Mouse (Mus musculus): Measurements from ENCODE around the gene Rin2. TPM values are rescaled to one million over a fixed set of nuclear protein-coding genes. Genes with fewer than 3 reads are reported as not detected.

Rin2 gene
- polyA plus RNA-seq, 1 experiment from 2014 or later = 36.6 TPM

DNA sequence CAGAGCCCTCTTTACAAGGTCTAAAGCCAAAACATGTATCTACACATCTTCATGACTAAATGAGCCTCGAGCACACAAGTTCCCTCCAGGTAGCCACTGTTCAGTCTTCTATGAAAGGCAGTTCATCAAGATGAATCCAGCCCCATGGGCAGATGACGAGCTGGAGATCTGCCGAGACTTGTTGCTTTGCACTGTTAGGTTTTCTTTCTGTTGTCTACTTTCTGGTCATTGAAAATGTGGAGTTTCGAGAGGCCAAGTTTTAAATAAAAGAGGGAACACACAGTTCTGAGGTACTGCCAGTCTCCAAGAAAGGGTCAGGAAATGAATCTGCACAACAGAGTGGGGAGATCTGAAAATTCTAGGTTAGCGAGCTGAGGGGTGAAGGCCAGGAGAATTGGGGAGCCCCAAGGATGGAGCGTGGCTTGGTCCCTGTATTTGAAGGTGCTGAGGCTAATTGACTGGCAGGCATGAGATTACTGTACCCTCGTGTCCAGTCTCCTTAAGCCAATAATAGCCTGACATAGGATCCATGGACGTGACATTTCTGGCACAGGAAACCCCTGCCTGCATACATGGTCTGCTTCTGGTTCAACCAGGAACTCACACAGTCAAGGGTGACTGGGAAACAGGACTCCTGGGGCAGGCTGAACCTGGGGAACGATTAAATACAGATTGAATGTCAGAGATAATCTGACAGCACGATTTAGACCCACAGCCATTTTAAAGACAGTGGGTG, 174.3 kb downstream of the Rin2 start:
- Histone ChIP-seq H3K9me3 (replicated peaks) (no peaks in the 10 kb centered on the region), H3K27me3 (no peaks in the 10 kb centered on the region), H3K4me2 (replicated peaks) (no peak overlapping the region), H3K27ac (replicated peaks) (peak overlapping the region; percentile 48; the same call in 1 of the 2 replicates), H3K36me3 (no peaks in the 10 kb centered on the region), H3K4me3 (replicated peaks) (no peak overlapping the region), H3K4me1 (peaks cover 27% of the 10 kb centered on the region), H3K9ac (no peak overlapping the region)
- 56% methylated on average over 10 of the region's 10 CpGs for WGBS
- ATAC-seq (ENCODE audit: insufficient number of reproducible peaks, low FRiP score, low TSS enrichment, low read depth) = no peak

DNA sequence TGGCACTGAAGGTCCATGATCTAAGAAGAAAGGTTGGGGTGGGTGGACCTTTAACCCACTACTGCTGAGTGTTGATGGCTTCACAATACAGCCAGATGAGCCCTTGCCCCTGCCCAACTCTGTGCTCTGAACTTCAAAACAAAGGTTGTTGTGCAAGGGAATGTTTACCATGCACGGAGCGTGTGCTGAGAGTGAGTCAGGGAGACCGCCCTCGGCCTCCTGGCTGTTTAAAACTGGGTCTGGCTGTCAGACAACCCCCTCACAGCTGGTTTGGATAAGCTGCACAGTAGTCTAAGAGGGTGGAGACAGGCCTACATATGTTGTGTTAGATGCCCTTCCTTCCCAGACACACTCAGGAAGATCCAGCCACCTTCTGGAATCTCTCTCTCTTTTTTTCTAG, 175.8 kb downstream of the Rin2 start:
- ATAC-seq (ENCODE audit: insufficient number of reproducible peaks, low FRiP score, low TSS enrichment, low read depth) = peak; percentile 64; the same call in 1 of the 2 replicates
- Histone ChIP-seq H3K9me3 (replicated peaks) (no peaks in the 10 kb centered on the region), H3K27ac (replicated peaks) (peak overlapping the region; percentile 80), H3K4me1 (peaks cover 27% of the 10 kb centered on the region), H3K36me3 (no peaks in the 10 kb centered on the region), H3K4me3 (replicated peaks) (no peak overlapping the region), H3K4me2 (replicated peaks) (no peak overlapping the region), H3K9ac (no peak overlapping the region), H3K27me3 (no peaks in the 10 kb centered on the region)
- 22% methylated on average over 4 of the region's 4 CpGs for WGBS

DNA sequence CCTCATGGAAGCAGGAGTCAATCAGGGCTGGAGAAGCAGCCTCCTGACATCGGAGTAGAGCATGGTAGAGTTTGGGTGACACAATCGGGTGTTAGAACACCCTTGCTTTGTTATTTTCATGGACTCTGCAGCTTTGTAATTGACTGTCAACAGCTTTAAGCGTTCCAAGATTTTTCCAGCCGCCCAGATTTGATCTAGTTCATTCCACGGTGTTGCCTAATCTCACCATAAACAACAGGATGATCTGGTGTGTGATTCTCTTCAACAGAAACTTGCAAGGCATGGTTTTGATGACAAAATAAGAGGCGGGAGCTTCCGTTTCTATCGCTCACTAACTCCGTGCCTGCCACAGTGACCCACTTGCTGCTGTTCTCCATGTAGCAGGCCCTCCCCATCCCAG, 180.8 kb downstream of the Rin2 start:
- Histone ChIP-seq H3K9ac (no peak overlapping the region), H3K27ac (replicated peaks) (peak overlapping the region; percentile 55), H3K27me3 (no peaks in the 10 kb centered on the region), H3K4me3 (replicated peaks) (no peak overlapping the region), H3K4me2 (replicated peaks) (no peak overlapping the region), H3K36me3 (no peaks in the 10 kb centered on the region), H3K4me1 (peaks cover 37% of the 10 kb centered on the region), H3K9me3 (replicated peaks) (no peaks in the 10 kb centered on the region)
- no peak for ATAC-seq (ENCODE audit: insufficient number of reproducible peaks, low FRiP score, low TSS enrichment, low read depth)
- 63% methylated on average over 9 of the region's 9 CpGs for WGBS

DNA sequence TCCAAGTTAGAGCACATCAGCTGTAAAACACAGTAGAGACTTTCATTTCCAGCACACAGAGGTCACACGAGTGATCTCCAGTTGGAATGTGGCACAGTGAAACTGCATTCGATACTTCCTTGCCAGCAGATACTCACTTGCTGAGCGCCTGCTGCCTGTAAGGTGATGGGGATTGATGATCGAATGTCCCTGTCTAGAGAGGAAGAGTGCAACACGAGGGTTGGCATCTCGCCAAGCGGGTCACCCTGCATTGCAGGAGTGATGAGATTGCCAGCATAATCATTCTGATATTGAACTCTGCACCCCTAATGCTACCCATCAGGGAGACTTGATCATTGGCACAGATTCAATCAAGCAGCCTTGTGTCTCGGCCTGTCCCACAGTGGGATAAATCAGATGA, 182.8 kb downstream of the Rin2 start:
- H3K9ac ChIP-seq = no peak overlapping the region
- H3K4me3 ChIP-seq (replicated peaks) = no peak overlapping the region
- H3K4me1 ChIP-seq = peaks cover 41% of the 10 kb centered on the region
- no peaks in the 10 kb centered on the region for H3K36me3 ChIP-seq
- H3K9me3 ChIP-seq (replicated peaks) = no peaks in the 10 kb centered on the region
- WGBS = 66% methylated on average over 8 of the region's 8 CpGs
- no peak overlapping the region for H3K4me2 ChIP-seq (replicated peaks)
- ATAC-seq (ENCODE audit: insufficient number of reproducible peaks, low FRiP score, low TSS enrichment, low read depth) = no peak
- H3K27me3 ChIP-seq = no peaks in the 10 kb centered on the region
- H3K27ac ChIP-seq (replicated peaks) = no peak overlapping the region

DNA sequence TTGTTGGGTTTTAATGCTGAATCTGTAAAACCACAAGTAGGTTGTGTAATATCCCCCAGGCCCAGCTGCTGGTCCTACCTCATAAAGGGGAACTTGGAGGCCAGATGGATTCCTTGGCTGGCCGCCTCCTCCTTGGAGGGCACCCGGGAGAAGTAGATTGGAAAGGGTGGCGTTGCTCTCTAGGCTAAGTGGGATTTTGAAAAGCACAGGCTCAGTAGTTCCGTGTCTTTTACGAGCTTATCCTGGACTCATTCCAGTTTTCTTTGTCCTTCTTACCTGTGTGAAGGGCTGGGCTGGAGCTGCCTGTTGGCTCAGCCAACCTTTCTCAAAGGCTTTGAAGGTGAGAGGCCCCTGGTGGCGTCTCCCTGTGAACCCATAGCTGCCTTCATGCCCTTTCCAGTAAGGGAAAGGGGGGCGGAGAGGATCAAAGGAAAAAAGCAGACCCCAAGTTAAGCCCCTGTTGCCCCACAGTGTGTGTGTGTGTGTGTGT, 184.5 kb downstream of the Rin2 start:
- WGBS = 8% methylated on average over 7 of the region's 7 CpGs
- no peaks in the 10 kb centered on the region for H3K36me3 ChIP-seq
- peaks cover 57% of the 10 kb centered on the region for H3K4me1 ChIP-seq
- peak overlapping the region; percentile 70 for H3K4me2 ChIP-seq (replicated peaks)
- H3K27me3 ChIP-seq = no peaks in the 10 kb centered on the region
- H3K9ac ChIP-seq = peak overlapping the region; percentile 21; the same call in 1 of the 2 replicates
- no peaks in the 10 kb centered on the region for H3K9me3 ChIP-seq (replicated peaks)
- peak; percentile 32; the same call in 1 of the 2 replicates for ATAC-seq (ENCODE audit: insufficient number of reproducible peaks, low FRiP score, low TSS enrichment, low read depth)
- H3K27ac ChIP-seq (replicated peaks) = peak overlapping the region; percentile 97
- H3K4me3 ChIP-seq (replicated peaks) = peak overlapping the region; percentile 58

DNA sequence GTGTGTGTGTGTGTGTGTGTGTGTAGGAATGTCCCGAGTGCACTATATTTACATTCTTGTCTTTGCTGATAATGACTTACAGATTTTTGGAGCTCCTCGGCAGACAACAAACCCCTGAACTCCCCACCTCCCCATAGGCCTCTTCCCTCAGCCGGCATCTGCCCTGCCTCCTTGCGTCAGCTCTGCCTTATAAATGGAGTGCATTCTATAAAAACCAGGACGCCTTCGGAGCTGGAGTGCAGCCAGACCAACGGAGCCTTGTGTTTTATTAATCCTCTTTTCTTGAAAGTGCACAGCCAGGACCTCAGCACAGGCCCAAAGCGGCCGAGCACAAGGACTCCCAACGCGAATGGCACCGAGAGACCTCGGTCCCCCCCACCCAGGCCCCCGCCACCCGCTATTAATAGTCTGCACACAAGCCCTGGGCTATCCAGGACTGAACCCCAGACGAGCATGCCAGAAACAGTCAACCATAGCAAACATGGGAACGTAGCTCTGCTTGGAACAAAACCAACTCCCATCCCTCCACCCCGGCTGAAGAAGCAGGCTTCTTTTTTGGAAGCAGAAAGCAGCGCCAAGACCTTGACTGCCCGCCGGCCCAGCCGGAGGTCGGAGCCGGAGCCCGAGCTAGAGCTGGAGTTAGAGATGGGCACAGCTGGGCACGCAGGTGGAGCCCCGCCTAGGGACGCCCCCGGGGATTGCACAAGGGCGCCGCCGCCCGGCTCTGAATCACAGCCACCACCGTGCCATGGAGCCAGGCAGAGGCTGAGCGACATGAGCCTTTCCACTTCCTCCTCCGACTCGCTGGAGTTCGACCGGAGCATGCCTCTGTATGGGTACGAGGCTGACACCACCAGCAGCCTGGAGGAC, 185.2 kb downstream of the Rin2 start:
- Histone ChIP-seq H3K9me3 (replicated peaks) (no peaks in the 10 kb centered on the region; the same call in 1 of the 2 replicates), H3K27me3 (no peaks in the 10 kb centered on the region), H3K27ac (replicated peaks) (peak overlapping the region; percentile 97), H3K36me3 (no peaks in the 10 kb centered on the region), H3K4me1 (peaks cover 57% of the 10 kb centered on the region), H3K4me3 (replicated peaks) (peak overlapping the region; percentile 58), H3K9ac (peak overlapping the region; percentile 54), H3K4me2 (replicated peaks) (peak overlapping the region; percentile 70)
- 1% methylated on average over 40 of the region's 40 CpGs for WGBS
- peak; percentile 85 for ATAC-seq (ENCODE audit: insufficient number of reproducible peaks, low FRiP score, low TSS enrichment, low read depth)

DNA sequence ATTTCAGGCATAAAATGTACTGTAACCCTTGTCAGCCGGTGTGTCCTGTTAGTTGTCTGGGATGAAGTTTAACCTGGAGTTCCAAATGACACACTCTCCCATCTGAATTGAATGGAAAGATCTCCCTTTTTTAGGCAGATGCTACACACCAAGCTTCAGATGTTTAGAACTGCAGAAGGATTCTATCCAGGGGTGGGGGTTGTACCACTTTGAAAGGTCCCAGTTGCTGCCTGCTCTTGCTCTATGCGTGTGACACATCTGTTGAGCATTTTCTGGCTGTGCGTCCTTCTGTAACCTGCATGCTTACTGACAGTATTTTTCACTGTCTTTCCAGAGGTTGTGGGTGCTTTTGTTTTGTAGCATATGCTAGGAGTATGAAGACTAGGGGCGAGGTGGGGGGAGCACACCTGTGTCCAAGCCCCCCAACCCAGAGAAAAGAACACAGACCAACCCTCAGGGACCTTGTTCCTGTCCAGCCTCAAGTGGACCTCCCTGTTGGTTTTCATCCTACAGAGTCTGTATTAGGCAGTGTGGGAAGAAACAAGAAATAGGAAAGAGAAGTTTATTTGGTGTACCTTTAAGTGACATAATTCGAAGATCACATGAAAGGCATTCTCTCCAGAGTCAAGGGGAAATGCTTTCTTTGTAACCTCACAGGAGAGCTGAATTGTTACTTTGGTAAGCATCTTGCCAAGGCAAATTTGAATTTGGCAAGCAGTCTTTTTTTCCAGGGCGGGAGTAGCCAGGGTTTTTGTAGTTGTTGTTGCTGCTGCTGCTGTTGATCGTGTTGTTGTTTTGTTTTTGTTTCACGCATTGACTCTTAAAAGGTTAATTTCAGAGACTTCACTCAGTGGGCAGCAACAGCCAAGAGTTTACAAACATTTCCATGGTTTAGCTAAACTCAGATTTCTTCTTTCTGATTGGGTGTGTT, 186.4 kb downstream of the Rin2 start:
- Histone ChIP-seq H3K9ac (peak overlapping the region; percentile 54), H3K36me3 (peaks cover 3% of the 10 kb centered on the region; the same call in 1 of the 2 replicates), H3K4me1 (peaks cover 53% of the 10 kb centered on the region), H3K27me3 (no peaks in the 10 kb centered on the region), H3K9me3 (replicated peaks) (no peaks in the 10 kb centered on the region; the same call in 1 of the 2 replicates), H3K4me2 (replicated peaks) (peak overlapping the region; percentile 70), H3K4me3 (replicated peaks) (peak overlapping the region; percentile 58), H3K27ac (replicated peaks) (peak overlapping the region; percentile 97)
- no peak for ATAC-seq (ENCODE audit: insufficient number of reproducible peaks, low FRiP score, low TSS enrichment, low read depth)
- 18% methylated on average over 8 of the region's 8 CpGs for WGBS

DNA sequence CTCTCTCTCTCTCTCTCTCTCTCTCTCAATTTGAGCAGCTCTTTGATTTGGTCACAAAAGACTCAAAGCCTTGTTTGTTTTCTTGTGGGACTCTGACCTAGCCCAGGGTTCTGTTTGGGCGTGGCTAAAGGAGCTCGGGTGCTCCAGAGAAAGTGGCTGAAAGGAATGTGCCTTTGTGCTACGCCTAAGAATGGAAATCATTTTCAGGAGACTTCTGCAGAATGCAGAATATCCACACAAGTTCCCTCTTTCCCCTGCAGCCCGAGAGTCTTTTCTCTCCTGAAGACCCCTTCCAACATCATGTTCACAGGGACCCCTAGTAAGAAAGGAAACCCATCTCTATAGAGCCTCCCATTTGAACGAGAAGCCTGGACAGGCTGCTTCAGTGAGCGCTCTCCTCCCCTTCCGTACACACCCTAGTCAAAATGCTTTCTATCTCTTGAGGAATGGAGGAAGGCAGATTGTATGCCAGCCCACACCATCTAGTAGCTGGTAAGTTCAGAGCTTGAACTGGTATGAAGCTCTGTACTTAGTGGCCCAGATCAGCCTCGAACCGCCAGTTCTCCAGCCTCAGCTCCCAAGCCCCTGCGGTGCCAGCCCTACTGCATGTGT, 187.3 kb downstream of the Rin2 start:
- Histone ChIP-seq H3K4me1 (peaks cover 53% of the 10 kb centered on the region), H3K27me3 (no peaks in the 10 kb centered on the region), H3K27ac (replicated peaks) (peak overlapping the region; percentile 97), H3K9me3 (replicated peaks) (no peaks in the 10 kb centered on the region; the same call in 1 of the 2 replicates), H3K9ac (peak overlapping the region; percentile 10; the same call in 1 of the 2 replicates), H3K36me3 (peaks cover 11% of the 10 kb centered on the region; the same call in 1 of the 2 replicates), H3K4me3 (replicated peaks) (peak overlapping the region; percentile 58), H3K4me2 (replicated peaks) (peak overlapping the region; percentile 70)
- ATAC-seq (ENCODE audit: insufficient number of reproducible peaks, low FRiP score, low TSS enrichment, low read depth) = no peak
- 20% methylated on average over 10 of the region's 10 CpGs for WGBS

DNA sequence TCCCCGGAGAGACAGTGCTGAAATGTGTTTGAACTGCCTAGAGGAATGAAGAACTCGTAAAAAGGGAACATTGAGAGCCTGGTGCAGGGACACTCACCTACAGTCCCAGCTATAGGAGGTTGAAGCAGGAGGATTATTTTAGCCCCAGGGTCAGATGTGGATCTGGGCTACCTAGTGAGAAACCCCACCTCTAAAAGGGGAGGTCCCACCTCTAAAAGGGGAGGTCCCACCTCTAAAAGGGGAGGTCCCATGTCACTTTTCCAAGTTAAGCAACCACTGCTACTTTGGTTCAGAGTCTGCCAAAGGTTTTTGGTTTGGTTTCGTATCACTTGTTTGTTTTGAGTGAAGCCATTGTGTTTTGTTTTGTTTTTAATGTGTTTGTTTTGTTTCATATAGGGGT, 190.3 kb downstream of the Rin2 start:
- Histone ChIP-seq H3K27me3 (no peaks in the 10 kb centered on the region), H3K4me1 (peaks cover 30% of the 10 kb centered on the region), H3K27ac (replicated peaks) (no peak overlapping the region), H3K9me3 (replicated peaks) (no peaks in the 10 kb centered on the region; the same call in 1 of the 2 replicates), H3K4me3 (replicated peaks) (no peak overlapping the region), H3K36me3 (peaks cover 33% of the 10 kb centered on the region; the same call in 1 of the 2 replicates), H3K4me2 (replicated peaks) (no peak overlapping the region), H3K9ac (no peak overlapping the region)
- WGBS = 79% methylated on average over 3 of the region's 3 CpGs
- ATAC-seq (ENCODE audit: insufficient number of reproducible peaks, low FRiP score, low TSS enrichment, low read depth) = no peak

DNA sequence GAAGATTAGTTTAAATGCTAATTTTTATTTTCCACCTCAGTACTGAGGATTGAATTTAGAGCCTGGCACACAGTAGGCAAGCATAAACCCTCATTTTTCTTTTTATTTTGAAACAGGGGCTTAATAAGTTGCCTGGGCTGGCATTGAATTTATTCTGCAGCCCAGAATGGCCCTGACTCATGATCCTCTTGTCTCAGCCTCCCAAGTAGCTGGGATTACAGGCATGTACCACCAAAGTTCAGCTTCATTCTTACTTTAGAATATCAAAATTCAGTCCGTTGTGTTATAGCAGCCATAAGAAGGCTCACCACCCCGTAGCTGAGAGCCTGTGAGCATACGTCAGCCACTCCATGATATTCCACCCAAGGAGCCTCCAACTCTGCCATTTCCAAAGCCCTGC, 191.2 kb downstream of the Rin2 start:
- Histone ChIP-seq H3K9ac (no peak overlapping the region), H3K36me3 (peaks cover 33% of the 10 kb centered on the region; the same call in 1 of the 2 replicates), H3K27ac (replicated peaks) (no peak overlapping the region), H3K4me1 (peaks cover 24% of the 10 kb centered on the region), H3K4me2 (replicated peaks) (no peak overlapping the region), H3K4me3 (replicated peaks) (no peak overlapping the region), H3K27me3 (no peaks in the 10 kb centered on the region), H3K9me3 (replicated peaks) (no peaks in the 10 kb centered on the region; the same call in 1 of the 2 replicates)
- ATAC-seq (ENCODE audit: insufficient number of reproducible peaks, low FRiP score, low TSS enrichment, low read depth) = no peak
- 62% methylated on average over 3 of the region's 3 CpGs for WGBS

Measured in embryonic facial prominence, embryonic 15.5 days (tissue).